Mouse (Mus musculus) cerebellum, postnatal 4 days (tissue): ENCODE measurements at regions not wholly inside any gene's neighbourhood (a gene's known extent, or its start where the extent isn't known, plus 50 kb on each side); places are given as distances from the start of the nearest gene placed in this dataset.

Experiments
- DNase-seq, 2 experiments: peaks; one replicate each; pipeline ENCODE4 v3.0.0; 2022; ENCODE audit warnings: low spot score in 2 of 2, mixed read lengths in 1 of 2

DNA sequence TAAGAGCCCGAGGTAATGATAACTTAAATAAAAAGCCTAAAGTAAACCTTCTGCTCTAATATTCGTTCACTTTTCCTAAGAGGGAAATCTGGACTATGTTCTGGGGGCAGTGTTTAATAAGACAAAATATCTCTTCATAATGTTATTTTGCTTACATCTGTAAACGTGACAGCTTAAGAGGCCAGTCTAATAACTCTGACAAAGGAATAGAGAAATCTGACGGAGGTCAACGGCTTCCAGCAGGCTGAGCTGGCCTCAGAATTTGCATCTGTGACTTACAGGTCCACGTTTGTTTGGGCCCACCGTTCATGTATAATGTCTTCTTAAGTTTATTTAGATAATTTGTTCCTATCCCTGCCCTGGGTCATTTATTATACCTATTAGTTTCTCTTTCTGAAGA is 99.6 kb upstream of the Fam241a start:
- DNase-seq: no peak

DNA sequence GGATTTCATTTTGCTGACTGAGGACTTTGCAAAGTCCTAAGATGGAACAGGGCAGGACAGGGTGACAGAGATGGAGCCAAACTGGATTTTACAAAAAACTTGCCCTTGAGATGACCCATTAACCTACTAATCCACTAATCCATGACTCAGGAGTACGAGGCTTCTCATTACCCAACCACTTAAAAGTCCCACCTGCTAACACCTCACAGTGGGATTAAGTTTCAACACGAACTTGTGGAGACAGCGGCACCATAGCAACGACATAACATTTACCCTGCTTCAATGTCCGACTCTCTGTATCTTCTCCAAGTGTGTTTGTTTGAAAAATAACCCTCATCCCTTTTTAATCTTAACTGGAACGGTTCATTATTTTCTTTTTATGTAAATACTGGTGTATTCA is 91.5 kb upstream of the Fam241a start:
- no peak for DNase-seq

DNA sequence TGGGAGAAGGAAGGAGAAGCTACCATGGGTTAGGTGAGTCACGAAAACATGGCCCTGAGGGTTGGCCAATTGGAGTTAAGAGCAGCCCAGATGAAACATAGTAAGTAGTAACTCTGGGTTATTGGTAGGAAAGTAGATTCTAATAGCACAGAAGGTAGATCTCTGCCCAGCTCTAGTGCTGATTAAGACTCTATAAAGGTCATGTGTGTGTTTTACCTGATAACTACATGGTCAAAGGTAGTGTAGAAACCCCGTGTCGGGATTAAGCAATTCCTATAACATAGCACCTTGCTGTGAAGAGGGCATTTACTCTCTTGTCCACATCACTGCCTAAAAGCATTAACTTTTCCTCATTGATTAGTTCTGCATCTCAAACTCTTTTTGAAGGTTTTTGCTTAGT is 89.0 kb upstream of the Fam241a start:
- no peak for DNase-seq

DNA sequence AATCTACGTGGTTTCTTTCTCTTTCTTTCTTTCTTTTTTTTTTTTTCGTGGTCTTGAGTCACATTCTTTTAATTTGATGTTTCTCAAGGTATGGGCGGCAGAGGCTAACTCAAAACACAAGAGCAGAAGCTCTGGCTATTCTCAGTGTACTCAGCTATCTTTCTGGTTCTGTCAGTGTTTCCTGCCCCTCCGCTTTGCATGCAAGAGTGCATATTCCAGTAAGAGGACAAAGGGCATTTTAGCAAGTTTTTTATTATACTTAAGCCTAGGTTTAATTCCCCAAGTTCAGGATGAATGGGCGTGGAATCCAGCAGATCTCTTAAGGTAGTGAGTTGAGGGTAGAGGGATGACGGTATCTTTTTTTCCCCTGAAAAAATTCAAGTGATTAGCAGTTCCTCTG is 81.1 kb upstream of the Fam241a start:
- DNase-seq: no peak

DNA sequence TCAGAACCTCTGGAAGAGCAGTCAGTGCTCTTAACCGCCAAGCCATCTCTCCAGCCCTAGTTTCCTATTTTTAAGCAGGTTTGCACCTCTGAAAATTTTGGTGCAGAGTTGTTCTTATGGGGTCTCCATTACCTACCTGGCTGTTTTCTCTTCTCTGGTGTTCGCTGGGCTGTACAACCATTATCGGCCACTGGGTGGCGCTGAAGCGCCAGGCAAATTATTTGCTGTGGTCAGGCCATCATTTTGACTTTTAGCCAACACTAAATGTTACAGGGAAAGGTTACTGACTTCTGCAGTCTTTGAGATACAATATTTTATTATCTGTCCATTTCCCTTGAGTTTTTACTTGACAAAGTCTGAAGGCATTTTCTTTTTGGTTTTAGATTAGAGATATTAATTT is 74.8 kb upstream of the Fam241a start:
- DNase-seq: peak; percentile 48 to 82

DNA sequence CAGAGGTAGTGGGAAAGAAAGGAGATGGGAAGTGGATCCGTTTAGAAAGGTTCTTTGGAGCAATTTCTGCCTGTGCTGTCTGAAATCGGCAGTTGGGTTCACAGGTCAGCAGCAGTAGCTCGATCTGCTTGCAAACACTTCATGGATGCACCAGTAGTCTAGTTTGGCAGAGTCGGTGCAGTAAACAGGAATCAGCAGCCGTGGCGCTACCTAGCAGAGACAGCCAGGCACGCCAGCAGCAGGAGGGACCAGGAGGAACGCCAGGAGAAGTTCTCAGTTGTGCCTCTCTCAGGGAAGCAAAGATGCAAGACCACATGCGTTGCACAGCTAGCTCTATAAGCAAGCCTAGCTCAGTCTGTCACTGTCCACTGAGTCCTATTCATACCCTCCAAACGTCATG is 71.0 kb upstream of the Fam241a start:
- no peak for DNase-seq

DNA sequence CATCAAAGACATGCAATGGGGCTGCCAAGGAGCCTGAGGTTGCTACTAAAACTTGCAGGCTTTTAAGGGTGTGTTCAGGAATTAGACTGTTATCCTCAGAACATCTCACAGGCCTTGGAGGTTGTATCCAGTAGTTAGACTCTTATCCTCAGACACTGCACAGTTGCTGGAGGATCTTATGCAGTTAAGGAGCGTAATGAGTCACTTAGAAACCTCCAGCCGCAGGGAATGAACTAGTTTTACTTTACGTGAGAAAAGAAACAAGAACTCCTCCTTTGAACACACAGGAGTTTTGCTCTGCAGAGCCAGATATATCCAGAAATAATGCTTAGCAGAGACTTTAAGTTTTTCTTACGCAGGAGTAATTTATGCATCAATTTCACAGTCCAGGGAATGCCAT is 70.1 kb upstream of the Fam241a start:
- no peak for DNase-seq

DNA sequence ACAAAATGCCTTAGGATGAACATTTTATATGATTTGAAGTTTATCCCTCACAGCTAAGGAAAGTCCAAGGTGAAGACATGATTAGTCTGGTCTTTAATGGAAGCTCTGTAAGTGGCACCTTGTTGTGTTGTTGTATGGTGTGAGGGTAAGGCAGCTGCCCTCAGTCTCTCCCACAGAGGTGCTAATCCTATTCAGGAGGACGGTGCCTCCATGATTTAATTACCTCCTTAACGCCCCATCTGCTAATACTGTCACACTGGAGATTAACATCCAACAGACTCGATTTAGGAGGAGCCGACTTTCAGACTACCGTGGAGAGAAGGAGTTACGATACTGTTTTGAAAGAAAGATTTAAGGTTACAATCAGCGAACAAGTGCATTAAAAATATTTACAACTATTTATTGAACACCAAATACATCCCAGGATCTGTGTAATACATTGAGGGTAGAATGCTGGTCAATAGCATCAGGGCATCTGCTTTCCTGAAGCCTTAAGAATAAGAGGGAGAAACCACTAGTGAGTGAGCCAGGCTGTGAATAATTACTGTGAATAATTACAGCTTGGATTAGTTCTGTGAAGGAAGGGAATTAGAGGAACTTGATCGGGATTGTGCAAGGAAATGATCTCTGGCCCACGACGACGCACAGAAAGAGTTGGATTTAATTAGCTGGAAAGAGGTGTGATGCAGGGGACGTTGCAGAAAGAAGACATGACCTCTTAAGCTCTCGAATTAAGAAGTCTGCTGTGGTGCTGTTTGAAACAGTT is 63.0 kb upstream of the Fam241a start:
- DNase-seq: no peak

DNA sequence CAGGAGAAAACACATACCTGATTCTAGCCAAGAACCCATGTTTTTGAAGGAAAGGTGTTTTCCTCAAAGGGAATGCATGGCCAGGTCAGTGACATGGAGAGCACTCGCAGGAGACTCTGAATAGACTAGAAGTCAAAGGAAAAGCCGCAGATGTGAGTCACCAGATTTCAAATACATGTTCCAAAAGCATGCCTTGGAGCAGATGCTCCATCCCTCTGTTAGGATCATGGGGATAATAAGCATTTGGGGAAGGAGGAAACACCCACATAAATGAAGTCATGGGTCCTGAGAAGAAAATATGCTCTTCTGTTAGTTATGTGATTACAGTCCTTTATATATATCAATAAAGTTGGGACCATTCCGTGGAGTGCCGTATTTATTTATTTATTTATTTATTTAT is 58.7 kb upstream of the Fam241a start:
- no peak for DNase-seq

DNA sequence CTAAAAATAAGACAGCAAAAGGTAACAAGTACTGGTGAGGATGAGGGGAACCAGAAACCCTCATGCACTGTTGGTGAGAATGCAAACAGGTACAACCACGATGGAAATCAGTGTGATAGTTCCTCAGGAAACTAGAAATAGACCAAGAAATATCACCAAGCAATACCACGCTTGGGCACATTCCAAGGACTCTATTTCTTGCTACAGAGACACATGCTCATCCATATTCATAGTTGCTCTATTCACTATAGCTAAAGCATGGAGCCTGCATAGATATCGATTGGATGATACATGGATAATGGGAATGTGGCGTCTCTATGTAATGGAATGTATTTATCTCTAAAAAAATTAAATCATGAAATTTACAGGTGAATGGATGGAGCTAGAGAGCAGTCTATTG is 57.5 kb upstream of the Fam241a start:
- DNase-seq: no peak

DNA sequence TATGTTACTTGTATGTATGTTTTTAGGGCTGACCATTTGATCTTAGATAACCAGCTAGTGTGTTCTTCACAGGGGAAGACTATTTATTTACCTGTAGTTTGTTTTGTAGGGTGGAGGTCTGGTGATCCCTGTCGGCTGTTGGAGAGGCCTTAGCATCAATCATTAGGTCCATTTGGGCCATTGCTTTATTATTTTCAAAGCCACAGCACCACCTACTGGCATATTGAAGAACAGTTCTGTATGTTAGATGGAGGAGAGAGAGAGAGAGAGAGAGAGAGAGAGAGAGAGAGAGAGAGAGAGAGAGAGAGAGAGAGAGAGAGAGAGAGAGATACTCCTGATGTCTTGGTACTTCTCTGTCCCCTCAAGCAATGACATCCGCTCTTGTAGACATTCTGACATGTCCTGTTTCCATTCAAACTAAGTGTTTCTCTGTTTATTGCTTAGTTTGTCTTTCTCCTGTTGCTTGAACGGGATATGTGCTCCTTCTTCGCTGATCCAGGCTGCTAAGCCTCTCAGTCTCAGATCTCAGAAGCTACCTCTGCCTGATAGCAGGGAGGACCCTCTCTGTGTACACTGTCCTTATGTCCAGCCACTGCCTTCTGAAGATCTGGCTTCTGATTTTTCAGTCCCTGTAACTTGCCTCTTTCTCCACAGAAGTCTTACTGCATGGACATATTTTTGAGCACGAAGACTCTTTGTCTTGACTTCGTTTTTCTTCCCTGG is 52.9 kb upstream of the Fam241a start:
- DNase-seq: peak in 1 of 2 experiments; percentile 34

DNA sequence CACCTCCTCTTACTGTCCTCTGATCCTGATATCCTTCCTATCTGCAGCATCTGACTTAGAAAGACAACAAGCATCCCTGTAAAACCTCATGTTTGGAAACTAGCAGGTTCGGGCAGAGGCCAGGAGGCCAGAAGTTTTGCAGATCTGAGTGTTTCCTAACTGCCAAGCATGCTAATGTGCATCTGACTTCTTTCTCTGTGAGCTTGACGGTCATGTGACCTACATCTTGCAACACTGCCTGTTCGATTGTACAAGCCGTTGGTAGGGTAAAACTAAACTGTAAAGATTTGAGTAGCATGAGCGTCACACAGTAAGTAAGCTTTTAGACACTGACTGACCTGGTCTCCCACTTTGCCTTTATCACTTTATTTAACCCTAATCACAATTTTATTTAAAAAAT is 52.2 kb upstream of the Fam241a start:
- no peak for DNase-seq
